Mouse (Mus musculus) midbrain, embryonic 10.5 days (tissue): ENCODE data around the gene Lin7a. TPM values are rescaled to one million over a fixed set of nuclear protein-coding genes. Genes with fewer than 3 reads are reported as not detected.

ENCODE experiments used
- DNase-seq: peaks from one replicate; pipeline ENCODE4 v3.0.0-alpha.2; 2017; ENCODE audit warnings: low spot score
- H3K27ac ChIP-seq: fragments of 300-500 bp; sonication (generic); replicated peaks from 2 replicates; pipeline ENCODE4 v1.5.1; 2016; ENCODE audit warnings: mild to moderate bottlenecking
- H3K27me3 ChIP-seq: fragments of 300-500 bp; sonication (generic); 2 replicates; pipeline ENCODE4 v1.6.1; 2016; ENCODE audit warnings: low read depth, mild to moderate bottlenecking; ENCODE audit not compliant: poor library complexity, severe bottlenecking
- H3K36me3 ChIP-seq: fragments of 300-500 bp; sonication (generic); 2 replicates; pipeline ENCODE4 v1.6.1; 2016; ENCODE audit warnings: mild to moderate bottlenecking, moderate library complexity
- H3K4me1 ChIP-seq: fragments of 300-500 bp; sonication (generic); 2 replicates; pipeline ENCODE4 v1.6.1; 2016
- H3K4me3 ChIP-seq: fragments of 300-500 bp; sonication (generic); 2 replicates; pipeline ENCODE4 v1.5.1; 2016; ENCODE audit warnings: mild to moderate bottlenecking, moderate library complexity
- H3K9me3 ChIP-seq: fragments of 300-500 bp; sonication (generic); replicated peaks from 2 replicates; pipeline ENCODE4 v1.6.1; 2016; ENCODE audit warnings: mild to moderate bottlenecking
- WGBS: fragments of 180-500 bp; shearing (Covaris S2); methylation state at CpG from one replicate; pipeline ENCODE4 v1.1.7; 2016; 5-methylcytosine and 5-hydroxymethylcytosine counted together
- polyA plus RNA-seq: library from polyadenylated mRNA; unstranded; fragments of >200 nt; fragmentation: Nextera tagmentation; extraction: Ambion mirVana; gene quantifications from 2 replicates; pipeline ENCODE4 v1.2.1, GENCODE M21; 2016

Lin7a gene
- polyA plus RNA-seq, 1 experiment from 2014 or later, result 3.1 TPM

GRCm38 (mm10) chr10:107230851-107231130 lies 40.7 kb upstream of the Lin7a start:
- Histone ChIP-seq H3K27ac (no peak overlapping the region), H3K9me3 (no peaks in the 10 kb centered on the region), H3K27me3 (no peaks in the 10 kb centered on the region), H3K4me1 (no peaks in the 10 kb centered on the region), H3K36me3 (no peaks in the 10 kb centered on the region), H3K4me3 (no peak overlapping the region)
- WGBS, result 91% methylated on average over 1 of the region's 1 CpGs
- no peak for DNase-seq

- no peak overlapping the region for H3K4me3 ChIP-seq
- H3K36me3 ChIP-seq, result no peaks in the 10 kb centered on the region
- no peak overlapping the region for H3K27ac ChIP-seq
- H3K4me1 ChIP-seq, result no peaks in the 10 kb centered on the region
- H3K27me3 ChIP-seq, result no peaks in the 10 kb centered on the region
- no peaks in the 10 kb centered on the region for H3K9me3 ChIP-seq
- WGBS, result 92% methylated on average over 4 of the region's 4 CpGs
- no peak for DNase-seq
Measured at GRCm38 (mm10) chr10:107231421-107232010, 40.0 kb upstream of the Lin7a start.

- no peaks in the 10 kb centered on the region for H3K27me3 ChIP-seq
- WGBS, result 90% methylated on average over 2 of the region's 2 CpGs
- no peaks in the 10 kb centered on the region for H3K36me3 ChIP-seq
- H3K27ac ChIP-seq, result no peak overlapping the region
- no peak for DNase-seq
- H3K4me3 ChIP-seq, result no peak overlapping the region
- H3K9me3 ChIP-seq, result no peaks in the 10 kb centered on the region
- no peaks in the 10 kb centered on the region for H3K4me1 ChIP-seq
Measured at GRCm38 (mm10) chr10:107232491-107233110, 38.9 kb upstream of the Lin7a start.

- WGBS, result 87% methylated on average over 2 of the region's 2 CpGs
- H3K36me3 ChIP-seq, result no peaks in the 10 kb centered on the region
- no peak overlapping the region for H3K4me3 ChIP-seq
- H3K9me3 ChIP-seq, result no peaks in the 10 kb centered on the region
- DNase-seq, result no peak
- no peaks in the 10 kb centered on the region for H3K27me3 ChIP-seq
- H3K27ac ChIP-seq, result no peak overlapping the region
- no peaks in the 10 kb centered on the region for H3K4me1 ChIP-seq
Measured at GRCm38 (mm10) chr10:107233221-107233620, 38.3 kb upstream of the Lin7a start.

- WGBS, result 82% methylated on average over 4 of the region's 4 CpGs
- DNase-seq, result no peak
- Histone ChIP-seq H3K4me1 (no peaks in the 10 kb centered on the region), H3K27ac (no peak overlapping the region), H3K36me3 (no peaks in the 10 kb centered on the region), H3K4me3 (no peak overlapping the region), H3K27me3 (no peaks in the 10 kb centered on the region), H3K9me3 (no peaks in the 10 kb centered on the region)
Measured at GRCm38 (mm10) chr10:107233825-107234224, 37.7 kb upstream of the Lin7a start.

GRCm38 (mm10) chr10:107234421-107235400 lies 36.8 kb upstream of the Lin7a start:
- no peak overlapping the region for H3K4me3 ChIP-seq

GRCm38 (mm10) chr10:107235496-107235895 lies 36.0 kb upstream of the Lin7a start:
- H3K4me1 ChIP-seq, result no peaks in the 10 kb centered on the region
- H3K4me3 ChIP-seq, result no peak overlapping the region
- no peak for DNase-seq
- no peak overlapping the region for H3K27ac ChIP-seq
- 93% methylated on average over 3 of the region's 3 CpGs for WGBS
- no peaks in the 10 kb centered on the region for H3K9me3 ChIP-seq
- H3K36me3 ChIP-seq, result no peaks in the 10 kb centered on the region
- H3K27me3 ChIP-seq, result no peaks in the 10 kb centered on the region

More at GRCm38 (mm10) chr10:107234421-107235400, 36.8 kb upstream of the Lin7a start:
- H3K9me3 ChIP-seq, result no peaks in the 10 kb centered on the region
- 84% methylated on average over 7 of the region's 7 CpGs for WGBS
- no peak overlapping the region for H3K27ac ChIP-seq
- H3K27me3 ChIP-seq, result no peaks in the 10 kb centered on the region
- no peaks in the 10 kb centered on the region for H3K4me1 ChIP-seq
- no peaks in the 10 kb centered on the region for H3K36me3 ChIP-seq
- DNase-seq, result no peak

GRCm38 (mm10) chr10:107236211-107236610 lies 35.3 kb upstream of the Lin7a start:
- 85% methylated on average over 4 of the region's 4 CpGs for whole genome bisulfite sequencing
- no peaks in the 10 kb centered on the region for H3K27me3 ChIP-seq
- no peaks in the 10 kb centered on the region for H3K36me3 ChIP-seq
- H3K27ac ChIP-seq, result no peak overlapping the region
- H3K4me1 ChIP-seq, result no peaks in the 10 kb centered on the region
- H3K9me3 ChIP-seq, result no peaks in the 10 kb centered on the region
- no peak overlapping the region for H3K4me3 ChIP-seq
- no peak for DNase-seq

- DNase-seq, result no peak
- H3K36me3 ChIP-seq, result no peaks in the 10 kb centered on the region
- no peaks in the 10 kb centered on the region for H3K27me3 ChIP-seq
- no peaks in the 10 kb centered on the region for H3K4me1 ChIP-seq
- no peak overlapping the region for H3K27ac ChIP-seq
- H3K4me3 ChIP-seq, result no peak overlapping the region
- WGBS, result 88% methylated on average over 2 of the region's 2 CpGs
- no peaks in the 10 kb centered on the region for H3K9me3 ChIP-seq
Measured at GRCm38 (mm10) chr10:107237076-107237475, 34.4 kb upstream of the Lin7a start.

GRCm38 (mm10) chr10:107237736-107238135 lies 33.8 kb upstream of the Lin7a start:
- WGBS, result 93% methylated on average over 1 of the region's 1 CpGs

GRCm38 (mm10) chr10:107238151-107238860 lies 33.2 kb upstream of the Lin7a start:
- H3K36me3 ChIP-seq, result no peaks in the 10 kb centered on the region

More at GRCm38 (mm10) chr10:107237736-107238135, 33.8 kb upstream of the Lin7a start:
- no peaks in the 10 kb centered on the region for H3K4me1 ChIP-seq
- H3K27ac ChIP-seq, result no peak overlapping the region
- no peak overlapping the region for H3K4me3 ChIP-seq
- no peaks in the 10 kb centered on the region for H3K36me3 ChIP-seq
- no peak for DNase-seq
- H3K27me3 ChIP-seq, result no peaks in the 10 kb centered on the region
- H3K9me3 ChIP-seq, result no peaks in the 10 kb centered on the region

GRCm38 (mm10) chr10:107238861-107239435 lies 32.5 kb upstream of the Lin7a start:
- Histone ChIP-seq H3K9me3 (no peaks in the 10 kb centered on the region), H3K4me3 (no peak overlapping the region), H3K27ac (no peak overlapping the region), H3K4me1 (no peaks in the 10 kb centered on the region), H3K36me3 (no peaks in the 10 kb centered on the region), H3K27me3 (no peaks in the 10 kb centered on the region)
- WGBS, result 85% methylated on average over 3 of the region's 3 CpGs
- no peak for DNase-seq

More at GRCm38 (mm10) chr10:107238151-107238860, 33.2 kb upstream of the Lin7a start:
- DNase-seq, result no peak
- Histone ChIP-seq H3K9me3 (no peaks in the 10 kb centered on the region), H3K4me3 (no peak overlapping the region), H3K4me1 (no peaks in the 10 kb centered on the region), H3K27me3 (no peaks in the 10 kb centered on the region), H3K27ac (no peak overlapping the region)
- WGBS, result 83% methylated on average over 2 of the region's 2 CpGs
